Mouse (Mus musculus) MEL (cell line): ENCODE data around the gene Trpm3. TPM values are rescaled to one million over a fixed set of nuclear protein-coding genes. Genes with fewer than 3 reads are reported as not detected.

Experiments used
- DNase-seq: peaks from one replicate; pipeline ENCODE4 v3.0.0; 2011; ENCODE audit warnings: low read depth, low spot score
- H3K27ac ChIP-seq: 2 replicates; pipeline ENCODE4 v1.5.1; 2012; ENCODE audit warnings: low read depth, mild to moderate bottlenecking, control low read depth, low read length, moderate library complexity; ENCODE audit not compliant: control insufficient read depth
- H3K27me3 ChIP-seq, 2 experiments: fragments of 150-350 bp in 1 of 2; sonication (generic) in 1 of 2; 2 replicates each; pipeline ENCODE4 v1.6.1; 2012; ENCODE audit warnings: low read length in 2 of 2, mild to moderate bottlenecking in 2 of 2, improper control_type of control experiment in 1 of 2, moderate library complexity in 1 of 2; ENCODE audit not compliant: insufficient read depth in 2 of 2, control insufficient read depth in 1 of 2
- H3K36me3 ChIP-seq, 2 experiments: 2 replicates each; pipeline ENCODE4 v1.6.1; 2012 to 2014; ENCODE audit warnings: low read length in 2 of 2, improper control_type of control experiment in 1 of 2, inconsistent platforms in 1 of 2, mild to moderate bottlenecking in 1 of 2; ENCODE audit not compliant: insufficient read depth in 2 of 2, control insufficient read depth in 1 of 2
- H3K4me1 ChIP-seq, 2 experiments: fragments of 150-350 bp in 1 of 2; sonication (generic) in 1 of 2; 2 replicates each; pipeline ENCODE4 v1.6.1; 2012; ENCODE audit warnings: low read length in 2 of 2, improper control_type of control experiment in 1 of 2, mild to moderate bottlenecking in 1 of 2; ENCODE audit not compliant: insufficient read depth in 2 of 2, control insufficient read depth in 1 of 2
- H3K4me3 ChIP-seq, 2 experiments: fragments of 150-350 bp in 1 of 2; sonication (generic) in 1 of 2; 2 replicates each; pipeline ENCODE4 v1.5.1; 2012; ENCODE audit warnings: low read depth in 2 of 2, low read length in 2 of 2, mild to moderate bottlenecking in 2 of 2, moderate library complexity in 2 of 2, control low read depth in 1 of 2, improper control_type of control experiment in 1 of 2; ENCODE audit not compliant: control insufficient read depth in 1 of 2, insufficient read depth in 1 of 2
- H3K79me2 ChIP-seq: 2 replicates; pipeline ENCODE4 v1.6.1; 2012; ENCODE audit warnings: mild to moderate bottlenecking, low read length, moderate library complexity; ENCODE audit not compliant: control insufficient read depth, poor library complexity, insufficient read depth
- H3K9ac ChIP-seq: 2 replicates; pipeline ENCODE4 v1.6.1; 2012; ENCODE audit warnings: low read depth, mild to moderate bottlenecking, control low read depth, low read length, moderate library complexity; ENCODE audit not compliant: control insufficient read depth, poor library complexity, severe bottlenecking
- H3K9me3 ChIP-seq: fragments of 150-350 bp; sonication (generic); replicated peaks from 2 replicates; pipeline ENCODE4 v1.6.1; 2012; ENCODE audit warnings: mild to moderate bottlenecking, low read length, improper control_type of control experiment, moderate library complexity; ENCODE audit not compliant: insufficient read depth
- EP300 ChIP-seq, 2 experiments: IDR thresholded peaks; 2 replicates each; pipeline ENCODE4 v1.6.1; 2011; ENCODE audit warnings: improper control_type of control experiment in 2 of 2, low read length in 2 of 2, low read depth in 1 of 2, mild to moderate bottlenecking in 1 of 2
- GABPA ChIP-seq: IDR thresholded peaks from 2 replicates; pipeline ENCODE4 v1.6.1; 2012; ENCODE audit warnings: low read depth, mild to moderate bottlenecking, inconsistent platforms, low read length, improper control_type of control experiment, moderate library complexity
- JUND ChIP-seq: IDR thresholded peaks from 2 replicates; pipeline ENCODE4 v1.6.1; 2011; ENCODE audit warnings: low read depth, mild to moderate bottlenecking, improper control_type of control experiment, low read length
- MAFK ChIP-seq: IDR thresholded peaks from 2 replicates; pipeline ENCODE4 v1.6.1; 2011; ENCODE audit warnings: low read depth, mild to moderate bottlenecking, low read length, improper control_type of control experiment, borderline replicate concordance
- MAZ ChIP-seq: IDR thresholded peaks from 2 replicates; pipeline ENCODE4 v1.6.1; 2012; ENCODE audit warnings: low read depth, mild to moderate bottlenecking, inconsistent platforms, low read length, improper control_type of control experiment
- MYC ChIP-seq: IDR thresholded peaks from 2 replicates; pipeline ENCODE4 v1.6.1; 2011; ENCODE audit warnings: low read depth, mild to moderate bottlenecking, low read length, improper control_type of control experiment, moderate library complexity
- NELFE ChIP-seq: IDR thresholded peaks from 2 replicates; pipeline ENCODE4 v1.6.1; 2011; ENCODE audit warnings: low read depth, low read length, improper control_type of control experiment
- POLR2AphosphoS2 ChIP-seq: IDR thresholded peaks from 2 replicates; pipeline ENCODE4 v1.6.1; 2011; ENCODE audit warnings: low read length, improper control_type of control experiment
- RAD21 ChIP-seq: IDR thresholded peaks from 2 replicates; pipeline ENCODE4 v1.6.1; 2011; ENCODE audit warnings: mild to moderate bottlenecking, low read depth, low read length, improper control_type of control experiment
- RCOR1 ChIP-seq: IDR thresholded peaks from 2 replicates; pipeline ENCODE4 v1.6.1; 2012; ENCODE audit warnings: low read depth, mild to moderate bottlenecking, inconsistent platforms, low read length, improper control_type of control experiment
- SMC3 ChIP-seq: IDR thresholded peaks from 2 replicates; pipeline ENCODE4 v1.6.1; 2011; ENCODE audit warnings: low read depth, low read length, improper control_type of control experiment
- TBP ChIP-seq: IDR thresholded peaks from 2 replicates; pipeline ENCODE4 v1.8.0; 2011; ENCODE audit warnings: low read depth, low read length, improper control_type of control experiment
- TCF12 ChIP-seq: IDR thresholded peaks from 2 replicates; pipeline ENCODE4 v1.6.1; 2014; ENCODE audit warnings: low read depth, mild to moderate bottlenecking, inconsistent platforms, low read length, improper control_type of control experiment, moderate library complexity
- ZNF384 ChIP-seq: IDR thresholded peaks from 2 replicates; pipeline ENCODE4 v1.6.1; 2012; ENCODE audit warnings: low read depth, mild to moderate bottlenecking, inconsistent platforms, low read length, improper control_type of control experiment
- polyA plus RNA-seq, 2 experiments: library from polyadenylated mRNA; stranded (reverse) in 1 of 2; unstranded in 1 of 2; fragments of >175 nt in 1 of 2; fragments of >200 nt in 1 of 2; gene quantifications; 2 replicates each; pipeline versions ENCODE4 v1.2.1 to v1.2.4; 2012; ENCODE audit warnings: low replicate concordance in 2 of 2, low read depth in 1 of 2; ENCODE audit not compliant: insufficient read length in 2 of 2, insufficient read depth in 1 of 2, missing spikeins in 1 of 2
- total RNA-seq: library from RNA; depleted of rRNA; stranded (reverse); fragments of 300-350 nt; gene quantifications from 2 replicates; pipeline ENCODE4 v1.2.3, GENCODE M21; 2012

Trpm3 gene
- total and polyA plus RNA-seq, 3 experiments, result not detected

DNA sequence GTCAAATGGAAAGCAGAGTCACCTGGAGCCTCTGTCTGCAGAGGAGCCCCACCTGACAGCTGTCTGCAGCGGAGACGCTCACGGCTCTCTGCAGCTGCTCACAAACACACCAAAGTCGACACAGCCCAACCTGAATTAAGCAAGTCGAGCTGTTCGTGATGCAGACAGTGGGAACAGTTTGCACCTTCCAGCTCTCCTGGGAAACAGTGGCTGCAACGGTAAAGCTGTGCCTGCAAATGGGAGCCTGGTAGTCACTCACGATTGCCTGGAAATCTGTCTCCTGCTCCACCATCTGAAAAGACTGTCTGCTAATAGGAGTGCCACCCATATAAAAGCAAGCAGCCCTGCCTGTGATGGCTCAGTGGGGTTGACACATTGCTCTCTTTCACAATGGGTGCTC lies 865.0 kb downstream of the Trpm3 start:
- DNase-seq, result no peak
- Histone ChIP-seq H3K4me1 (no peaks in the 10 kb centered on the region), H3K36me3 (no peaks in the 10 kb centered on the region), H3K9ac (no peak overlapping the region), H3K9me3 (no peaks in the 10 kb centered on the region), H3K79me2 (no peaks in the 10 kb centered on the region), H3K4me3 (no peak overlapping the region), H3K27me3 (no peaks in the 10 kb centered on the region), H3K27ac (no peak overlapping the region)
- TF ChIP-seq TCF12, result no peak
- TF ChIP-seq MAFK, result no peak
- TF ChIP-seq ZNF384, result no peak
- TF ChIP-seq MYC, result no peak
- no peak for TF ChIP-seq SMC3
- TF ChIP-seq EP300 (IDR thresholded peaks at IDR 0.05; ENCODE audit: low read depth in 1 of 2, low read length in 2 of 2), result no peak
- TF ChIP-seq JUND, result no peak

DNA sequence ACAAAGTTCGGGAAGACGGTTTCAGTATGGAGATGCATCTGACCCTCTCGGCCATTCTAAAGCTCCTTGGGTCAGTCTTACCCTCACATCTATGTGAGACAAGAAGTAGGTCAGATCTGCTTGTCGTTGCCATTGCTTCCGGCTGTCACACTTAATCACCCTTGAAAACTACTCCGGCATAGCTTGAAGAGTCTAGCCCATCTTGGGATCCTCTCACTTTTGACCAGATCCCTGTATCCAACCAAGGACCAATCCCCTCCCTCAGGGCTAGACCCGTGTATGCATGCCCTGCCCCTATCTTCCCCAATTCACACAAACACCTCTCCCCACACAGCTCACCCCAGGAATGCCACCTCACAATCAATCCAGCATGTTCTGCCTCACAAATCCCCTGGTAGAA lies 867.0 kb downstream of the Trpm3 start:
- DNase-seq, result no peak
- Histone ChIP-seq H3K9me3 (no peaks in the 10 kb centered on the region), H3K9ac (no peak overlapping the region), H3K27me3 (no peaks in the 10 kb centered on the region), H3K79me2 (no peaks in the 10 kb centered on the region), H3K36me3 (no peaks in the 10 kb centered on the region), H3K4me3 (no peak overlapping the region), H3K4me1 (no peaks in the 10 kb centered on the region), H3K27ac (no peak overlapping the region)
- TF ChIP-seq MAZ (no peak), RAD21 (no peak), NELFE (no peak), RCOR1 (no peak), GABPA (no peak), TBP (no peak), MYC (no peak)

DNA sequence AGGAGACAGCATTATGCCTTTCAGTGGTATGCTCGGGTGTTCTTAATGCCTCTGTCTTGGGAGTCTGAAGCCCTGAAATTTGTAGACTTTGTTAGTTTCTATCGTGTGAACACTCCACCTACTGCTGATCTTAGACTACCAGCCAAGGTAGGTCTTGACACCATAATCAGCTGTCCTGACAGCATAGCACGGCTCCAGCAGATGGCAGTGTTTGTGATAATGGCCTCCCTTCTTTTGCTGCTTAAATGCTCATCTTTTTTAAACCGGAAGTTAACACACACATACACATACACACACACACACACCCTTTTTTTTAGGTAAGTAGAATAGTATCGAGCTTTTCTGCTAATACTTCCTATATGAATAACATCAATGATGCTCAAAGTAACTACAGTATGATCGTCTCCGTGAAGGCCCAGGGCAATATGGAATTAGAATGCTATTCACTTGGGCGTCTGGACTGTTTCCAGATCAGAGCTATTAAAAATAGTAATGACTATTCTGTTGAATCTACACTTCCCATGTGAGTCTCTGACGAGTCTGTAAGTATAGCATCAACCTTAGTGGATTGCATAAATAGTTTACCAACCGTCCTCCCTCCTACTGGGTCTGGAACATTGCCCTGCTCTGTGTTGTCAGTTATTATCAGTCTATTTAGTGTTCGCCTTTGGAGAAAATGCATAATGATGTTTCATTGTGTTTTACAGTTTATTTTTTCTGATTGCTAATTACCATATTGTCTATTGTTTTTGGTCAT lies 867.8 kb downstream of the Trpm3 start:
- Histone ChIP-seq H3K27me3 (no peaks in the 10 kb centered on the region), H3K9ac (no peak overlapping the region), H3K36me3 (no peaks in the 10 kb centered on the region), H3K4me3 (no peak overlapping the region), H3K79me2 (no peaks in the 10 kb centered on the region), H3K9me3 (no peaks in the 10 kb centered on the region), H3K4me1 (no peaks in the 10 kb centered on the region)
- no peak for DNase-seq
- TF ChIP-seq POLR2AphosphoS2, result no peak
- TF ChIP-seq, all 39 proteins: peak for 0
- no peak overlapping the region for H3K27ac ChIP-seq
